Comparison of ENCODE assay signal across 21 mouse cellular contexts in genomic region chr12:100499469-100499868, GRCm38 (mm10). TPM values are rescaled to one million over a fixed set of nuclear protein-coding genes. Genes with fewer than 3 reads are reported as not detected.
DNase-seq lines count a peak whose midpoint lies in the region; ATAC-seq and TF ChIP-seq lines count a peak whose summit lies in the region.
"Had no signal": no experiment of that assay in that cellular context is flagged by ENCODE, and none has a peak within 500 bp of the region (broad histone marks: within the 10 kb centered on the region; RNA-seq: fewer than 3 reads in every experiment).

No protein-coding gene starts in this region.

- H3K4me1 ChIP-seq in bone marrow macrophage, adult 2 months (ENCODE audit: control insufficient read depth, insufficient read depth, low read length), result peaks cover 56% of the 10 kb centered on the region
- H3K4me1 ChIP-seq in forebrain, embryonic 16.5 days (replicated peaks; ENCODE audit: control insufficient read depth, insufficient read depth, low read length), result no peaks in the 10 kb centered on the region

- peak; percentile 79 for DNase-seq in heart, adult 11 months
- no peak for DNase-seq in heart, postnatal 10 days
- DNase-seq in lung, postnatal 25 days (ENCODE audit: low spot score), result no peak
- DNase-seq: adrenal gland, adult 8-10 months; adrenal gland, postnatal 36 days; cerebellum, adult 11-12 months; cerebellum, adult 9-10 months; cerebellum, postnatal 25 days; forebrain, postnatal 0 days; gastrocnemius, postnatal 14 days; heart, adult 18-20 months; heart, postnatal 14 days had no signal

- H3K36me3 ChIP-seq in forebrain, embryonic 16.5 days (ENCODE audit: control insufficient read depth, insufficient read depth), result peaks cover 29% of the 10 kb centered on the region

- intact Hi-C loops in heart, postnatal 10 days (cut with DNase I), result no loop called here

- H3K9me3 ChIP-seq in forebrain, embryonic 16.5 days (ENCODE audit: control insufficient read depth, low read length), result no peaks in the 10 kb centered on the region
- H3K9me3 ChIP-seq: embryonic facial prominence, embryonic 13.5 days; forebrain, embryonic 12.5 days; G1E; heart, embryonic 10.5 days; hindbrain, embryonic 13.5 days had no signal

- peak overlapping the region; percentile 25 for H3K4me3 ChIP-seq in bone marrow macrophage, adult 2 months (ENCODE audit: insufficient read depth, low read length)
- no peak overlapping the region for H3K4me3 ChIP-seq in forebrain, embryonic 16.5 days (replicated peaks; ENCODE audit: low read length)
- H3K4me3 ChIP-seq: embryonic facial prominence, embryonic 13.5 days; forebrain, embryonic 12.5 days; heart, embryonic 10.5 days; hindbrain, embryonic 13.5 days had no signal

- H3K9ac ChIP-seq in forebrain, embryonic 16.5 days (replicated peaks; ENCODE audit: low read depth, low read length), result no peak overlapping the region
- H3K9ac ChIP-seq: embryonic facial prominence, embryonic 13.5 days; forebrain, embryonic 12.5 days; forebrain, postnatal 0 days; hindbrain, embryonic 13.5 days had no signal

- no peaks in the 10 kb centered on the region for H3K27me3 ChIP-seq in forebrain, embryonic 16.5 days (replicated peaks; ENCODE audit: control insufficient read depth, insufficient read depth, low read length)
- H3K27me3 ChIP-seq: embryonic facial prominence, embryonic 13.5 days; forebrain, embryonic 12.5 days; hindbrain, embryonic 13.5 days had no signal

- TF ChIP-seq CTCF in bone marrow macrophage, adult 2 months (IDR thresholded peaks at IDR 0.05; ENCODE audit: low read depth, low read length), result no peak

- H3K4me2 ChIP-seq in forebrain, embryonic 16.5 days (ENCODE audit: low read length), result no peak overlapping the region
- H3K4me2 ChIP-seq: embryonic facial prominence, embryonic 13.5 days; forebrain, embryonic 12.5 days; hindbrain, embryonic 13.5 days had no signal

- peak; percentile 63 for ATAC-seq in megakaryocyte, adult 5-6 weeks (ENCODE audit: poor library complexity, severe bottlenecking)
- ATAC-seq in forebrain, embryonic 16.5 days, result no peak
- ATAC-seq: forebrain, postnatal 0 days; hindbrain, postnatal 0 days had no signal

- 89% methylated on average over 13 of the region's 13 CpGs for WGBS in forebrain, embryonic 16.5 days

- H3K27ac ChIP-seq in bone marrow macrophage, adult 2 months (ENCODE audit: insufficient read depth, low read depth, low read length), result peak overlapping the region; percentile 81
- H3K27ac ChIP-seq in forebrain, embryonic 16.5 days (ENCODE audit: low read length), result no peak overlapping the region
- H3K27ac ChIP-seq: embryonic facial prominence, embryonic 13.5 days; forebrain, embryonic 12.5 days; heart, embryonic 10.5 days; hindbrain, embryonic 13.5 days; hindbrain, postnatal 0 days had no signal

- TF ChIP-seq POLR2A in bone marrow macrophage, adult 2 months (IDR thresholded peaks at IDR 0.05; ENCODE audit: borderline replicate concordance, low read depth, low read length), result no peak

RNA-seq across cellular contexts. Expression of gene Ttc7b, which starts 21.2 kb away (rescaled TPM):
- total RNA-seq in heart, postnatal 10 days (2021), result 10 to 100 TPM; 70.5 to 78.3 TPM
- 18.8 and 19.4 TPM in 2 replicates for polyA plus RNA-seq in bone marrow macrophage, adult 2 months (2012; ENCODE audit: insufficient read depth, insufficient read length, missing spikeins)
- 26.2 and 28.9 TPM in 2 replicates for total RNA-seq in megakaryocyte, adult 5-6 weeks (2015)
- total RNA-seq in megakaryocyte, adult 5-6 weeks (2017), result 14.4 and 16.9 TPM in 2 replicates
- polyA plus RNA-seq in forebrain, embryonic 16.5 days (2015; fragmentation: Nextera tagmentation; extraction: Ambion mirVana), result 5.4 and 7.4 TPM in 2 replicates
